Mouse (Mus musculus) gastrocnemius, adult 18-20 months (tissue): ENCODE data around the gene Slc24a1. TPM values are rescaled to one million over a fixed set of nuclear protein-coding genes. Genes with fewer than 3 reads are reported as not detected.
"Not testable (repeated sequence)": the region's sequence is repeated elsewhere in the genome, so short reads cannot be mapped to it uniquely, and the experiment has no call there.

Experiments used
- DNase-seq: peaks from one replicate; pipeline ENCODE4 v3.0.0; 2021; ENCODE audit warnings: low spot score
- long read RNA-seq, 2 experiments: library from polyadenylated mRNA; stranded (forward); transcript quantifications; one replicate each; pipeline ENCODE4 v2.0.0; 2021
- total RNA-seq, 2 experiments: library from RNA; stranded (reverse); gene quantifications; 2 replicates each; pipeline ENCODE4 v1.2.3; 2021

The Slc24a1 gene
- total RNA-seq: under 1 TPM in 1 of 2 experiments, not detected in 1; 0.05 TPM
- long read RNA-seq, experiment 1: 0 reads
- long read RNA-seq, experiment 2: 0 reads

- no peak for DNase-seq
Measured at GRCm38 (mm10) chr9:64951161-64951657, at the start of gene Slc24a1. TSS of gene Slc24a1 (minus strand) at chr9:64951607.

GRCm38 (mm10) chr9:64995464-64995863 lies 44.1 kb upstream of the Slc24a1 start:
- not testable (repeated sequence) for DNase-seq

DNA sequence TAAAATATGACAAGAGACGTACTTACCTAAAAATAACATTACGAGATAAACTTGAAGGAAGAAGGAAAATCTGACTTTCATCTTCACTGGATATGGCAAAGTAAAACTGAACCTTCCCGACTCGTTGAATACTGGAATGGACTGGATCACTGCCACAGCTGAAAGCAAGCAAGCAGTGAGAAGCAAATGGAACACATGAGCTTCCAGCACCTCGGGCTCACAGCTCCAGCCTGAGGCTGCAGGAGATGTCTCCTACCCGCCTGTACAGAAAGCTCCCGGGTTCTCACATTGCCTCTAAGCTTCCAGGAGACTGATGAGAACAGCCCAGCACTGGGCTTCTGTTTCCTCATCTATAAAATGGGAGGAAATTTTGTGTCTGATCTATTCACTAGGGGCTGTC lies 38.9 kb upstream of the Slc24a1 start:
- no peak for DNase-seq

DNA sequence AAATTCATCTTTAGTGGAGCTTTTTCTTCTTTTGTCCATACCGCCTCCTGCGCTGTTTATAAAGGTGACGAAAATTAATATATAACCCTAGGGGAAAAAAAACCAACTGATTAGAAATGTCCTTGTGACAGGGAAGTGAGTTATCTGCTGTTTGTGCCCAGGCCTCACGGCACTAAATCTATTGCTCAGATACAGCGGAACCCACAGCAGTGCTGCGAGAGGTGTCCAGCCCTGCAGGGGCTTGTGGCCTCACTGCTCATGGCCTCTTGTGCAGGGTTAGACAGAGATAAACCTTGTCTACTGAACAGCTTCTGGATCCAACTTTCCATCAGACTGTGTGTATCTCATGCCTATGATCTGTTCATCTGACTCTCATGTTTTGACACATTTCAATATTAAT lies 37.0 kb upstream of the Slc24a1 start:
- DNase-seq: no peak

DNA sequence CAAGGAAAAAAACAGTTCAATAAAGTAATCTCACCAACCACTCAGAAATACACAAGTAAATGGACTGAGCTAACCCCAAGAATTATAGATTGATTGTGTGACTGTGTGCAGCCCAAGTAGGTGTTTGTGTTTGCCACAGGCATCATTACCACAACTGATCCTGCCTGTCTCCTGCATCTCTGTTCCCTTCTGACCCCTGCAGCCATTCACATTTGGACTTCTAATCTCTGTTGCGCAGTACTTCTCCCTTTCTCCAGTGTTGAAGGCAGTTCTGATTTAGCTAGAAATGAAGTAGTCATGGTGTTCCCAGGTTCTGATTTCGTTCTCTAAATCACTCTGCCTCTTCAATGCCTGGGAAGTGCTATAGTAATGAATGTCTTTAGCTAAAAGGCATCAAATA lies 36.2 kb upstream of the Slc24a1 start:
- DNase-seq: no peak

DNA sequence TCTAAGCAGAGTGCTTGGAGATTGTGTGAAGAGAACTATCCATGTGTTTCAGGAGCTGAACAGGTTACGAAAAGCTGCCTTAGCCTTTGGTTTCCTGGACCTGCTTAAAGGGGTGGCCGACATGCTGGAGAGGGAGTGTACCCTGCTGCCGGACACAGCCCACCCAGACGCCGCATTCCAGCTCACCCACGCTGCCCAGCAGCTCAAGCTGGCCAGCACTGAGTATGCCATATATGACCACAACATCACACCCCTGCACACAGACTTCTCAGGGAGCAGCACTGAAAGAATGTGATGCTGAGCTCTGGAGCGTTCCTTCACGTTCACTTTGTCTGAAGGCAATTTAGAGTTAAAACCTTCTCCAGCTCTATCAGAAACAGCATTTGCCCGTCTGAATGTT lies 34.4 kb upstream of the Slc24a1 start:
- no peak for DNase-seq

DNA sequence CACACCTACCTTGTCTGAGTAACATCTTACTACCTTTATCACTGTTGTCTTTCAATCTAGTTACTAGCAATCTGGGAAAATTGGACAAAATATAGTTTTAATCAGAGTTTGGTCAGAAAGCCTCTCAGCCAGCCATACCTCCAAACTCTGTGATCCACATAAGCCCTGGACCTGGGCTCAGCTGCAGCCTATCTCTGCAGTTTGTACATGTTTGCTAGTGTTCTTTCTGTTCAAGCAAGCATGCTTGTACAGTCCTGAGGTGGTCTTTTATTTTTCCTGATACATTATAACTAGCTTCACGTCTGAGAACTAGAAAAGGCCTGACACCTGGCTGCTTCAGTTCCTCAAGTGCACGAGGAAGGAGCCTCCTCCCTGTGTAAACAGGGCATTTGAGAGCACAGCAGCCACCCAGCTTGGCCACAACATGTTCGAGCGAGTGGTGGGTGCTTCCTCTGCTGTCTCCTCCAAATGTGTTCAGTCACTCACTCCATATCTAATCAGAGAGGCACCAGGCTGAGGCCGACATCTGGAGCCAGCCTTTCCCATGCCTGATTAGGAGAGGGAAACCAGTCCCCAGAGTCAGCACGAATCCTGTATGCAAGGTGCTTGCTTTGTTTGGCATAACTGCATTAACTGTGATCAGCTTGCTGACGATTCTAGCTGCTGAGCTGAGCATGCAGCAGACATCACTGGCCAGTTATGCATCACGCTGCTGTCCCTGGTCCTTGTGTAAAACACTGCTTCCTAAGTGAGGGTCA lies 33.8 kb upstream of the Slc24a1 start:
- DNase-seq: no peak

DNA sequence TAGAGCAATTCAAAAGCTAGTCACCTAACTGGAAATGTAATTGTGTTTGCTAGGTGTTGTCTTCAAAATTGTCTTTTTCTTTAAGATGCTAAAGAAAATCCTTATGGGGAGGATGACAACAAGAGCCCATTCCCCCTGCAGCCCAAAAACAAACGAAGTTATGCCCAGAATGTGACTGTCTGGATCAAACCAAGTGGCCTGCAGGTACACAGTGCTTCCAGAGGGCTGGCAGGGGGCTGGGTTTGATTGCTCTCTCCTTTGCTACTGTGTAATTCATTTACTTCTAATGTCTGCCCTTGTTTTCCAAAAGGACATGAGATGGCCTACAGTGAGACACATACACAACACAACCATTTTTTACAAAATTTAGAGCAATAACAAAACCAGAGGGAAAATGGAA lies 30.5 kb upstream of the Slc24a1 start:
- no peak for DNase-seq

DNA sequence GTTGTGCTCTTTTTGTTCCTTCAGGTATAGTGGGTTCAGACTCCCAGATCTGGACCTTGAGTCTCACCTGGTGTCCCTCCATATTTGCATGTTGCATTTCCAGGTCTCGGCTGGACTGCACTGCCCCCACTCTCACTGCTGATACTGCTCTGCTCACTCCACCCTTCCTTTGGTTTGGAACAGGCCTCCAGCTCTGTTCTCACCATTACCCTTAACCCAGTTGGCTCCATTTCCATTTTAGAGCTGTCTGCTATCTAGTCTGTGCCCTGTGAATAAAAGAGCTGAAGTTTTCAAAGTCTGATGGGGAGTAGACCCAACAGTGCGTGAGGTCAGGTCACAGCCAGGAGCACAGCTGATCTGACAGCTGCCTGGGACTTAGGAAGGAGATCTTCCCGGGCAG lies 29.1 kb upstream of the Slc24a1 start:
- no peak for DNase-seq

GRCm38 (mm10) chr9:64960978-64961320 lies 9.5 kb upstream of the Slc24a1 start:
- DNase-seq: no peak

DNA sequence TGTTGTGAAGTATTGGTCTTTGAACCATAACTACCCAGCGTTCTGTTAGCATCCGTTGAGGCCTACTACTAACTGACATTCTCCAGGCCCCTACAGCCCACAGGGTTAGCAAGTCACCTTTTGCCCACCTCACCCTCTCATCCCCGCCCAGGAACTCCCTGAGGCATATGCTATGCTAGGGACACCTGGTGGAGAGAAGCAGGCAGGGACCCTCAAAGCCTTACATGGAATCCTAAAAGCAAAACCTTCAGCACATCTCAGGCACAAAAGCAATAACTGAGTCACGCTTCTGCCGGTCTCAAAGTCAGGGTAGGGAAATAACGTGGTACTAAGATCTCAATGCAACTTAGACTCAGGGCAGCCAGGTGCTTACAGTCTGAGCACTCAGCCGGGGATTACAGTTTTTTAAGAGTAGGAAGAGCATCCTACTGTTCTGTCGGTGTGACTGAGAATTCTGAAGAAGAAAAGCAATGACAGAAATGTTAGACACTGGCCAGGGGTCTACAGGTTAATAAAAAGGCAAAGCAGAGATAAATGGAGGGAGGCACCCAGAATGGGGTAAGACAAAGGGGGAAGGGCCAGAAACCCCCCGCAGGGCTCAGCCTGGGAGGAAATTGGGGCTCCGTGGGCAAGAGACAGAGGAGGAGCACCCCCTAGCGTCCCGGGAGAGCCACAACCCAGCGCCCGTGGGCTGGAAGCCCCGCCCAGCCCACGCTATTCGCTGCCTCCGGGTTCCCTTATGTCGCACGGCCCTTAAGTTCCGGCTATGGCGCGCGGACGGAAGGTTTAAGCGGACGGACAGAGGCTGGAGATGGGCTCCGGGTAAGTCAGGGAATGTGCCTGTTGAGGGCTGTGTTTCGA lies 8.9 kb upstream of the Slc24a1 start, which contains the start of gene Ints14:
Gene Ints14, plus strand, starts transcription at position 789 of the 861 bp plus-strand sequence.
- DNase-seq: peak; percentile 97

DNA sequence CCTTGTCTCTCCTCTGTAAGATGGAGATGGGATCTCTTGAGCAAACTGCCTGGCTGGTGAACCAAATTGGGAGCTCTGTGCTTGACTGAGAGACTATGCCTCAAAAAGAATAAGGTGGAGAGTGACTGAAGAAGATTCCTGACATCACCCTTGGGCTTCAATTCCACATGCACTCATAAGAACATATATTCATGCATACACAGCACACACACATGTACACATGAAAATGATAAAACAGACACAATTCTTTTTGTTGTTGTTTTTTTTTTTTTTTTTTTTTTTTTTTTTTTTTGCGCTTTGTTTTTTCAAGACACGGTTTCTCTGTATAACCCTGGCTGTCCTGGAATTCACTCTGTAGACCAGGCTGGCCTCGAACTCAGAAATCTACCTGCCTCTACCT lies 5.9 kb upstream of the Slc24a1 start:
- DNase-seq: no peak

DNA sequence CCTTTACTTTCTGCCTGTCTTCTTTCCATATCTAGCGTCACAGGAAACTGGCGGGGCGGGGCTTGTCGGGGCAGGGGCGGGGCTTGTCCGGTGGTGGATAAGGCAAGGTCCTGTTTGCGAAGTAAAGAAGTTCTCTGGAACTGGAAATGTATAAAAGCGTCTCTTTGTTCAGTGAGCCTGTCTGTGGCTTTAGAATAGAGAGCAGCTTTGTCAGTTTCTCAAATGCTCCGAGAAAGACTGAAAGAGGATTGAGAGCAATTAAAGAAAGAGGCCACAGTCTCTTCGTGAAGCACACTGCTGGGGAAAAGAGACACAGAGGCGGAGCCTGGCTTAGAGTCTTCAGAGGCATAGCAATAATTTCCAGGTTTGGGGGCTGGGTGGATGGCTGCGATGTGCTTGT lies 4.9 kb upstream of the Slc24a1 start:
- no peak for DNase-seq

GRCm38 (mm10) chr9:64953190-64953589 lies 1.8 kb upstream of the Slc24a1 start:
- DNase-seq: no peak

GRCm38 (mm10) chr9:64952055-64952454 lies 648 bp upstream of the Slc24a1 start:
- no peak for DNase-seq

GRCm38 (mm10) chr9:64947483-64948095 lies 3.8 kb downstream of the Slc24a1 start:
- DNase-seq: no peak

GRCm38 (mm10) chr9:64943997-64944396 lies 7.4 kb downstream of the Slc24a1 start:
- no peak for DNase-seq

DNA sequence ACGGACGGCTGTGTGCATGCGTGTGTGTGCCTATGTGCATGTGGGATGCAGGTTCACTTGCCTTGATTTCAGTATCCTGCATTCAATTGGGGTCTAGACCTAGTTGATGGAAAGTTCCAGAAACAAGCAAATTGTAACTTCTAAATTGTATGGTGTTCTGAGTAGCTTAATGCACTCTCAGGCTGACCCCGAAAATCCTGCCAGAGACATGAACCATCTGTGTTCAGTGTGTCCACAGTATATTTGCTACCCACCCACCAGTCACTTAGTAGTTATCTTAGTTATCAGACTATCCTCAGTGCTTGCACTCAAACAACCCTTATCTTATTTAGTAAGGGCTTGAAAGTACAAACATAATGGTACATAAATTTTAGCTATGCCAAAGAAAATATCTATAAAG lies 9.8 kb downstream of the Slc24a1 start:
- no peak for DNase-seq

DNA sequence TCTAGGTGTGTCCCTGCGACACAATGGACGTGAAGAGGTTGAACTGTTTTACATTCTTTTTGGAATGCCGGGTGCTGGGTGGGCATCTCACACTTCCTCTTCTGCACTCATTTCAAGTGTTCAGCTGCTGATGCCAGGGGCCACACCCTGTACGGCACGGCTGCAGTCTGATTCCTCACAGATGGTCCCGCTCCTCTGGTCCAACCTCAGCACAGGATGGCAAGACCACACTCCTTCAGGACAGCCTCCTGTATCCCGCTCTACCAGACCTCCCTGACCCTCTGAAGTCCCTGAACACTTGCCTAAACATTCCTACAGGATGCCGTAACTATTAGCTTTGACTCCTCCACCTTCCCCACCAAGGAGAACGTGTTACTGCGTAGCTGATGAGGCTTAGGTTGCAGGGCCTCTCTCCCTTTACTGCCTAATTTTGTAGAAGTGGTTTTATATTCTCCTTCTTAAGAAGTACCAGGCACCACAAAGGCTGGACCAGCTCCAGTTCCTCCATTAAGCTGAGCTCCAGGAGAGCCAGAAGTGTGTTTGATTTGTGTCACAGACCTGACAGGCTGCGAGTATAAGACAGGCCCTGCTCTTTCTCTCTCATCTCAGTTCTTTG lies 10.6 kb downstream of the Slc24a1 start:
- no peak for DNase-seq

GRCm38 (mm10) chr9:64939790-64940189 lies 11.6 kb downstream of the Slc24a1 start:
- no peak for DNase-seq

DNA sequence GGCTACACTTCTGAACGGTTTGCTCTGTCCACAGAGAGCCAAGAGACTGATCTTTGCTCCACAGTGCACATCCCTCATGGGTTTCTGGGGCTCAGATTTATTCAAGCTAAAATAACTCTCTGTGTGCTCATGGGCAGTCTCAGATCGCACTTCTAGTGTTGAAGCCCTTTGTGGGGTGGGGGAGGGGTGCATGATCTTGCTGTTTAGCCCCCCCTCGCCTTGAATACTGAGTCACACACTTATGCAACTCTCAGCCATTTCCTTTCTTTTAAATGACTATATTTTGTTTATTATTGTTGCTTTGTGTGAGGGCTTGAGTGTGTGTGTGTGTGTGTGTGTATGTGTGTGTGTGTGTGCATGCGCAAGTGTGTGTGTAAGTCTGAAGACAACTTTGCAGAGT lies 12.1 kb downstream of the Slc24a1 start:
- no peak for DNase-seq

DNA sequence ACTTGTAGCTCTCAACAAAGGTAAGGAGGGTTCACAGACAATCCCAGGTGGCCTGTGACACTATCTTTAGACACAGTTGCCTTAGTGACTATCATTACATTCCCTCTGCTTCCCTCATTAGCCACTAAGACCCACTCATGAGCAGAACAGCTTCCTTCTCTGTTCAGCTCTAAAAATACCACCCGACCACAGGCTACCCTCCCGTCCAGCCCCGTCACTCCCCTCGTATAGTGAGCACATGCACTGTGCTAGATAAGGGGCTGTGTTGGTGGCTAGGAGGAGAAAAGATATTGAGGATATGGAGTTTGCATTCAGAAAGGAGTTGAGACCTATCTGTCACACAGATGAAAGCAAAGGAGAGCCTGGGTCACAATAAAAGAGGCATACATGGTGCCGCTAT lies 12.9 kb downstream of the Slc24a1 start:
- DNase-seq: no peak
